Mouse (Mus musculus) cerebellum, adult 9-10 months (tissue): ENCODE measurements around the gene Parva.

Experiments
- DNase-seq: peaks from one replicate; pipeline ENCODE4 v3.0.0; 2022

Parva gene

GRCm38 (mm10) chr7:112614046-112614790, 186.9 kb downstream of the Parva start:
- DNase-seq, result no peak

GRCm38 (mm10) chr7:112614791-112615668, 187.7 kb downstream of the Parva start:
- DNase-seq, result no peak

GRCm38 (mm10) chr7:112620322-112621179, 193.2 kb downstream of the Parva start:
- DNase-seq, result no peak

- no peak for DNase-seq
Observed at GRCm38 (mm10) chr7:112627481-112627880, 200.2 kb downstream of the Parva start.

GRCm38 (mm10) chr7:112634505-112635213, 207.4 kb downstream of the Parva start:
- DNase-seq, result no peak

GRCm38 (mm10) chr7:112635936-112636335, 208.6 kb downstream of the Parva start:
- DNase-seq, result no peak
